Mouse (Mus musculus): ENCODE results near the gene Hif3a. TPM values are rescaled to one million over a fixed set of nuclear protein-coding genes. Genes with fewer than 3 reads are reported as not detected.

Gene Hif3a
- total and polyA plus RNA-seq, 3 experiments = 8.0 to 37.9 TPM; not detected in 1

DNA sequence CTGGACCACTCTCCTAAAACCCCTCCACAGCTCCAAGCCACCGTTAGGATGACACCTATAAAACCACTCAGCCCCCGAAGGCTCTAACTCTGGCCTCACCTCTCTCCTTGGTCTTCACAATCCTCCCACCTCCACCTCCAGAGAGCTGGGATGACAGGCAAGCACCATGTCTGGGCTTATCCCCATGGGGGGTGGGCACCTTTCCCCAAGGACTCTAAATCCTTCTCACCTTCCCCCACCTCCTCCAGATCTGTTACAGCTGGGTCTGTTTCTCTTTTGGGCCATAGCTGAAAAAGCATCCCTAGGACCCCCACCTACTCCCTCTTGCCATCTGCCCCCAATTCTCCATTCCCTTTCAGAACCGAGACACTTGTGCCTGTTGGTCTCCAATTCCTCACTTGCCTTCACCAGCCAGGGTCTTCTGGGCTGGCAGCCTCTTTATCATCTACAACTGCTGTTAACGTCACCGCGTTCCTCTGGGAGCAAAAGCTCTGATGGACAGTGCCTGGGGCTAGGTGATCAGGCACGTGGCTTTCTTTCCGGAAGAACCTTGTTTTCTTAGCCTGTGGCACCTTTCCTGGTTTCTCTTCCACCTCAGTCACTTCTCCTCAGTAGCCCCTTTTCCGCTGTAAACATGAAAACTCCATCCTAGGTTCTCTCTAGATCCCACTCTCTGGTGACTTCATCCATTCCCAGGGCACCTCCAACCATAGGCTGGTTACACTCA is 36.2 kb downstream of the Hif3a start:
- TF ChIP-seq GABPA (IDR thresholded peaks at IDR 0.05; ENCODE audit: low read depth, low read length) = no peak
- TF ChIP-seq ZMIZ1 (IDR thresholded peaks at IDR 0.05; ENCODE audit: low read depth, low read length) = no peak
- TF ChIP-seq UBTF (IDR thresholded peaks at IDR 0.05; ENCODE audit: borderline replicate concordance, insufficient read depth, low read depth, low read length) = no peak
- TF ChIP-seq RAD21 (IDR thresholded peaks at IDR 0.05; ENCODE audit: low read depth, low read length) = no peak
- TF ChIP-seq GATA1 (IDR thresholded peaks at IDR 0.05; ENCODE audit: low read depth, low read length) = no peak
- no peak for TF ChIP-seq CHD2 (IDR thresholded peaks at IDR 0.05; ENCODE audit: low read length)
- TF ChIP-seq HCFC1 (IDR thresholded peaks at IDR 0.05; ENCODE audit: low read depth, low read length) = no peak
- no peak for TF ChIP-seq ETS1 (IDR thresholded peaks at IDR 0.05; ENCODE audit: low read depth, low read length)
- TF ChIP-seq POLR2AphosphoS2 (IDR thresholded peaks at IDR 0.05; ENCODE audit: low read length) = no peak
- no peak for TF ChIP-seq MYB (IDR thresholded peaks at IDR 0.05; ENCODE audit: low read depth, low read length)
- TF ChIP-seq E2F4 (IDR thresholded peaks at IDR 0.05; ENCODE audit: borderline replicate concordance, low read depth, low read length) = no peak
- no peak for TF ChIP-seq JUND (IDR thresholded peaks at IDR 0.05; ENCODE audit: low read depth, low read length)
- no peak for TF ChIP-seq USF1 (IDR thresholded peaks at IDR 0.05; ENCODE audit: low read depth, low read length)
- TF ChIP-seq TBP (IDR thresholded peaks at IDR 0.05; ENCODE audit: low read depth, low read length) = no peak
- TF ChIP-seq MAX (IDR thresholded peaks at IDR 0.05; ENCODE audit: low read length) = no peak
- peaks cover 50% of the 10 kb centered on the region for H3K79me2 ChIP-seq (ENCODE audit: control insufficient read depth, insufficient read depth, low read length, poor library complexity)
- no peak overlapping the region for H3K27ac ChIP-seq (ENCODE audit: control insufficient read depth, low read depth, low read length)

DNA sequence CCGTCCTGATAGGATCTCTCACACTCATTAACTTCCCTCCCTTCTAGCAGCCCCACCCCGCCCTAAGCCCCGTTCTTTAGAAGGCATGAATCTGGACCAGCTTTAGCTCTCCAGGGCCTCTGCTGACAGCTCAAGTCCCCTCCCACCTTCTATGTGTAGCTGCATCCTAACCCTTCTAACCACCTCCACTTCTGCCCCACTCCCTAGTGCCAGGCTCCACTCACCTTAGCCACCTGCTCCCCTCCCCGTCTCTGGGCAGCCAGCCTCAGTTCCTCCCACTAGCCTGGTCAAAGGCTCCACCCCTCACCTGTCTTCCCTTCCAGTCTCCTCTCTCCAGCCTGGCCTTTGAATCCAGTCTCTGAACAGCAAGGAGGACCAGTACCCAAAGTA is 36.7 kb downstream of the Hif3a start:
- H3K9ac ChIP-seq (ENCODE audit: control insufficient read depth, low read depth, low read length, poor library complexity, severe bottlenecking) = no peak overlapping the region
- no peak for TF ChIP-seq NELFE (IDR thresholded peaks at IDR 0.05; ENCODE audit: low read depth, low read length)
- no peak for TF ChIP-seq MYC (IDR thresholded peaks at IDR 0.05; ENCODE audit: low read depth, low read length)
- no peak for TF ChIP-seq UBTF (IDR thresholded peaks at IDR 0.05; ENCODE audit: borderline replicate concordance, insufficient read depth, low read depth, low read length)
- no peak for TF ChIP-seq CHD1 (IDR thresholded peaks at IDR 0.05; ENCODE audit: low read depth, low read length)
- peaks cover 0 to 16% of the 10 kb centered on the region in 2 experiments; a peak in 3 of 4 replicates for H3K36me3 ChIP-seq (ENCODE audit: control insufficient read depth in 1 of 2, insufficient read depth in 2 of 2, low read length in 2 of 2)
- no peak overlapping the region for H3K4me3 ChIP-seq (ENCODE audit: control insufficient read depth in 1 of 2, insufficient read depth in 1 of 2, low read depth in 2 of 2, low read length in 2 of 2)
- H3K27me3 ChIP-seq (ENCODE audit: control insufficient read depth in 1 of 2, insufficient read depth in 2 of 2, low read length in 2 of 2) = no peaks in the 10 kb centered on the region
- peak; percentile 40 for DNase-seq (ENCODE audit: low read depth, low spot score)
- H3K4me1 ChIP-seq (ENCODE audit: control insufficient read depth in 1 of 2, insufficient read depth in 2 of 2, low read length in 2 of 2) = peaks cover 4 to 15% of the 10 kb centered on the region in 2 experiments; a peak in 3 of 4 replicates
- no peaks in the 10 kb centered on the region for H3K9me3 ChIP-seq (replicated peaks; ENCODE audit: insufficient read depth, low read length)
- H3K27ac ChIP-seq (ENCODE audit: control insufficient read depth, low read depth, low read length) = no peak overlapping the region
- H3K79me2 ChIP-seq (ENCODE audit: control insufficient read depth, insufficient read depth, low read length, poor library complexity) = peaks cover 54% of the 10 kb centered on the region

More for the DNA sequence above, 36.2 kb downstream of the Hif3a start:
- Histone ChIP-seq H3K36me3 (ENCODE audit: control insufficient read depth in 1 of 2, insufficient read depth in 2 of 2, low read length in 2 of 2) (peaks cover 0 to 16% of the 10 kb centered on the region in 2 experiments; a peak in 3 of 4 replicates), H3K9ac (ENCODE audit: control insufficient read depth, low read depth, low read length, poor library complexity, severe bottlenecking) (peak overlapping the region; percentile 89), H3K27me3 (ENCODE audit: control insufficient read depth in 1 of 2, insufficient read depth in 2 of 2, low read length in 2 of 2) (no peaks in the 10 kb centered on the region), H3K4me3 (ENCODE audit: control insufficient read depth in 1 of 2, insufficient read depth in 1 of 2, low read depth in 2 of 2, low read length in 2 of 2) (peak overlapping the region; percentile 80 to 88), H3K4me1 (ENCODE audit: control insufficient read depth in 1 of 2, insufficient read depth in 2 of 2, low read length in 2 of 2) (peaks cover 4 to 15% of the 10 kb centered on the region in 2 experiments; a peak in 3 of 4 replicates), H3K9me3 (replicated peaks; ENCODE audit: insufficient read depth, low read length) (no peaks in the 10 kb centered on the region)
- no peak for DNase-seq (ENCODE audit: low read depth, low spot score)

All from MEL (cell line).